Mouse (Mus musculus): ENCODE results near the gene Bnip1. TPM values are rescaled to one million over a fixed set of nuclear protein-coding genes. Genes with fewer than 3 reads are reported as not detected.

The Bnip1 gene
- polyA plus RNA-seq, 1 experiment from 2014 or later = 21.0 TPM

GRCm38 (mm10) chr17:26779471-26779870 is 1.4 kb upstream of the Bnip1 start:
- no peak overlapping the region for H3K27ac ChIP-seq (replicated peaks)
- H3K4me3 ChIP-seq (replicated peaks) = no peak overlapping the region
- no peaks in the 10 kb centered on the region for H3K27me3 ChIP-seq
- H3K9ac ChIP-seq = no peak overlapping the region
- H3K36me3 ChIP-seq (replicated peaks) = peaks cover 12% of the 10 kb centered on the region
- 63% methylated on average over 2 of the region's 2 CpGs for WGBS (ENCODE audit: insufficient replicate concordance)
- H3K9me3 ChIP-seq (replicated peaks) = no peaks in the 10 kb centered on the region
- no peak overlapping the region for H3K4me2 ChIP-seq
- peaks cover 50% of the 10 kb centered on the region for H3K4me1 ChIP-seq (replicated peaks)
- no peak for ATAC-seq (ENCODE audit: insufficient read depth)

GRCm38 (mm10) chr17:26781610-26782043 is 761 bp downstream of the Bnip1 start:
- H3K9me3 ChIP-seq (replicated peaks) = no peaks in the 10 kb centered on the region
- peak overlapping the region; percentile 90 for H3K27ac ChIP-seq (replicated peaks)
- H3K27me3 ChIP-seq = no peaks in the 10 kb centered on the region
- H3K36me3 ChIP-seq (replicated peaks) = peaks cover 24% of the 10 kb centered on the region
- peak; percentile 64 for ATAC-seq (ENCODE audit: insufficient read depth)
- WGBS (ENCODE audit: insufficient replicate concordance) = 15% methylated on average over 5 of the region's 5 CpGs
- H3K9ac ChIP-seq = peak overlapping the region; percentile 67
- H3K4me3 ChIP-seq (replicated peaks) = peak overlapping the region; percentile 74
- H3K4me2 ChIP-seq = peak overlapping the region; percentile 85
- H3K4me1 ChIP-seq (replicated peaks) = peaks cover 65% of the 10 kb centered on the region

- WGBS (ENCODE audit: insufficient replicate concordance) = 57% methylated on average over 8 of the region's 8 CpGs
- peak overlapping the region; percentile 31 for H3K4me2 ChIP-seq
These were observed 3.7 kb downstream of the Bnip1 start for GRCm38 (mm10) chr17:26784525-26784924.

GRCm38 (mm10) chr17:26786586-26786985 is 5.7 kb downstream of the Bnip1 start:
- Histone ChIP-seq H3K4me3 (replicated peaks) (no peak overlapping the region), H3K36me3 (replicated peaks) (peaks cover 68% of the 10 kb centered on the region), H3K9ac (no peak overlapping the region), H3K4me2 (no peak overlapping the region), H3K27me3 (no peaks in the 10 kb centered on the region), H3K4me1 (replicated peaks) (peaks cover 38% of the 10 kb centered on the region), H3K9me3 (replicated peaks) (no peaks in the 10 kb centered on the region), H3K27ac (replicated peaks) (no peak overlapping the region)
- 70% methylated on average over 7 of the region's 7 CpGs for WGBS (ENCODE audit: insufficient replicate concordance)
- no peak for ATAC-seq (ENCODE audit: insufficient read depth)

More at GRCm38 (mm10) chr17:26784525-26784924, 3.7 kb downstream of the Bnip1 start:
- Histone ChIP-seq H3K4me1 (replicated peaks) (peaks cover 56% of the 10 kb centered on the region), H3K36me3 (replicated peaks) (peaks cover 47% of the 10 kb centered on the region), H3K27me3 (no peaks in the 10 kb centered on the region), H3K9me3 (replicated peaks) (no peaks in the 10 kb centered on the region), H3K9ac (no peak overlapping the region), H3K4me3 (replicated peaks) (no peak overlapping the region), H3K27ac (replicated peaks) (peak overlapping the region; percentile 67; the same call in 1 of the 2 replicates)
- ATAC-seq (ENCODE audit: insufficient read depth) = no peak

GRCm38 (mm10) chr17:26788986-26789385 is 8.1 kb downstream of the Bnip1 start:
- no peak overlapping the region for H3K9ac ChIP-seq
- H3K4me2 ChIP-seq = no peak overlapping the region
- no peak overlapping the region for H3K27ac ChIP-seq (replicated peaks)
- H3K36me3 ChIP-seq (replicated peaks) = peaks cover 77% of the 10 kb centered on the region
- no peaks in the 10 kb centered on the region for H3K27me3 ChIP-seq
- no peak for ATAC-seq (ENCODE audit: insufficient read depth)
- H3K4me1 ChIP-seq (replicated peaks) = peaks cover 20% of the 10 kb centered on the region
- no peak overlapping the region for H3K4me3 ChIP-seq (replicated peaks)
- H3K9me3 ChIP-seq (replicated peaks) = no peaks in the 10 kb centered on the region
- 82% methylated on average over 8 of the region's 8 CpGs for WGBS (ENCODE audit: insufficient replicate concordance)

GRCm38 (mm10) chr17:26789460-26790268 is 8.8 kb downstream of the Bnip1 start:
- Histone ChIP-seq H3K4me3 (replicated peaks) (no peak overlapping the region), H3K36me3 (replicated peaks) (peaks cover 70% of the 10 kb centered on the region), H3K4me2 (no peak overlapping the region), H3K27me3 (no peaks in the 10 kb centered on the region), H3K27ac (replicated peaks) (no peak overlapping the region), H3K9ac (no peak overlapping the region), H3K9me3 (replicated peaks) (no peaks in the 10 kb centered on the region), H3K4me1 (replicated peaks) (peaks cover 14% of the 10 kb centered on the region)
- ATAC-seq (ENCODE audit: insufficient read depth) = no peak
- 79% methylated on average over 8 of the region's 8 CpGs for WGBS (ENCODE audit: insufficient replicate concordance)

- no peaks in the 10 kb centered on the region for H3K9me3 ChIP-seq (replicated peaks)
- H3K9ac ChIP-seq = no peak overlapping the region
- 71% methylated on average over 11 of the region's 11 CpGs for WGBS (ENCODE audit: insufficient replicate concordance)
- no peak overlapping the region for H3K27ac ChIP-seq (replicated peaks)
- H3K4me2 ChIP-seq = no peak overlapping the region
- peaks cover 66% of the 10 kb centered on the region for H3K36me3 ChIP-seq (replicated peaks)
- no peak overlapping the region for H3K4me3 ChIP-seq (replicated peaks)
- no peak for ATAC-seq (ENCODE audit: insufficient read depth)
- H3K4me1 ChIP-seq (replicated peaks) = peaks cover 5% of the 10 kb centered on the region; the same call in 1 of the 2 replicates
- H3K27me3 ChIP-seq = no peaks in the 10 kb centered on the region
These were observed 9.7 kb downstream of the Bnip1 start for GRCm38 (mm10) chr17:26790269-26791214.

GRCm38 (mm10) chr17:26791580-26791979 is 10.7 kb downstream of the Bnip1 start:
- no peak for ATAC-seq (ENCODE audit: insufficient read depth)
- no peak overlapping the region for H3K4me3 ChIP-seq (replicated peaks)
- H3K4me1 ChIP-seq (replicated peaks) = no peaks in the 10 kb centered on the region
- no peak overlapping the region for H3K4me2 ChIP-seq
- H3K9me3 ChIP-seq (replicated peaks) = no peaks in the 10 kb centered on the region
- no peak overlapping the region for H3K27ac ChIP-seq (replicated peaks)
- peaks cover 60% of the 10 kb centered on the region for H3K36me3 ChIP-seq (replicated peaks)
- H3K27me3 ChIP-seq = no peaks in the 10 kb centered on the region
- 75% methylated on average over 7 of the region's 7 CpGs for WGBS (ENCODE audit: insufficient replicate concordance)
- H3K9ac ChIP-seq = no peak overlapping the region

GRCm38 (mm10) chr17:26792096-26792495 is 11.2 kb downstream of the Bnip1 start:
- H3K27ac ChIP-seq (replicated peaks) = no peak overlapping the region
- no peak overlapping the region for H3K4me2 ChIP-seq
- 84% methylated on average over 15 of the region's 15 CpGs for WGBS (ENCODE audit: insufficient replicate concordance)
- no peak for ATAC-seq (ENCODE audit: insufficient read depth)
- no peaks in the 10 kb centered on the region for H3K27me3 ChIP-seq
- H3K4me1 ChIP-seq (replicated peaks) = no peaks in the 10 kb centered on the region
- H3K9ac ChIP-seq = no peak overlapping the region
- H3K4me3 ChIP-seq (replicated peaks) = no peak overlapping the region
- H3K9me3 ChIP-seq (replicated peaks) = no peaks in the 10 kb centered on the region
- H3K36me3 ChIP-seq (replicated peaks) = peaks cover 55% of the 10 kb centered on the region

- Histone ChIP-seq H3K4me3 (replicated peaks) (no peak overlapping the region), H3K27me3 (no peaks in the 10 kb centered on the region), H3K4me1 (replicated peaks) (no peaks in the 10 kb centered on the region), H3K9me3 (replicated peaks) (no peaks in the 10 kb centered on the region), H3K4me2 (no peak overlapping the region), H3K27ac (replicated peaks) (no peak overlapping the region), H3K36me3 (replicated peaks) (peaks cover 49% of the 10 kb centered on the region), H3K9ac (no peak overlapping the region)
- 63% methylated on average over 5 of the region's 5 CpGs for WGBS (ENCODE audit: insufficient replicate concordance)
- no peak for ATAC-seq (ENCODE audit: insufficient read depth)
These were observed 12.4 kb downstream of the Bnip1 start for GRCm38 (mm10) chr17:26793068-26793765.

Measured in liver, embryonic 15.5 days (tissue).